18 mouse cellular contexts compared by ENCODE assay signal in the genomic region with DNA sequence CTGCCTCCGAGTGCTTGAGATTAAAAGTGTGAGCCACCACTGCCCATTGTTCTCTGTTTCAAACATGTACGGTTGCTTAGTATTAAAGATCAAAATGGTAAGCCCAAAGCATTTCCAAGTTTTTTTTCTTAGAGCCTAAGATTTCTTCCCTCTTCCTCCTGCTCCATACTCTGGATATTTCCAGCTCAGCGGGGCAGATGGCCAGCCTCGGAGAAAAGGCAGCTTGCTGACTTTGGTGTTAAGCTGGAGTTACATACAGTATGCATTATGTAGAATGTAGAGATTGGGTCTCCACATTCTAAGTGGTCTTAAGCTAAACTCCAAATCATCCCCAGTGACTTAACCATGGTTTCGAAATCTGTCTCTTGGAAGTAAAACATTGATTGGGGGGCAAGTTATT.
"Had no signal": no experiment of that assay in that cellular context is flagged by ENCODE, and none has a peak within 500 bp of the region (broad histone marks: within the 10 kb centered on the region; RNA-seq: fewer than 3 reads in every experiment).

No protein-coding gene starts in this region.

- H3K9ac ChIP-seq: liver, embryonic 12.5 days; liver, embryonic 14.5 days; lung, embryonic 14.5 days; midbrain, embryonic 12.5 days; neural tube, embryonic 13.5 days; neural tube, embryonic 15.5 days had no signal

- H3K4me1 ChIP-seq: liver, embryonic 12.5 days; midbrain, embryonic 12.5 days; neural tube, embryonic 13.5 days; neural tube, embryonic 15.5 days had no signal

- ATAC-seq: liver, embryonic 12.5 days; midbrain, embryonic 16.5 days had no signal

- H3K4me2 ChIP-seq: liver, embryonic 12.5 days; lung, embryonic 14.5 days; midbrain, embryonic 12.5 days; neural tube, embryonic 13.5 days; neural tube, embryonic 15.5 days had no signal

- H3K36me3 ChIP-seq: liver, embryonic 12.5 days; midbrain, embryonic 12.5 days; neural tube, embryonic 13.5 days; neural tube, embryonic 15.5 days had no signal

- H3K27me3 ChIP-seq: midbrain, embryonic 12.5 days; neural tube, embryonic 13.5 days; neural tube, embryonic 15.5 days had no signal

- H3K9me3 ChIP-seq: liver, embryonic 12.5 days; midbrain, embryonic 12.5 days; neural tube, embryonic 13.5 days; neural tube, embryonic 15.5 days had no signal

- DNase-seq: lung, adult 18-20 months; lung, embryonic 14.5 days; lung, postnatal 10 days; lung, postnatal 4 days; midbrain, embryonic 14.5 days; retina, postnatal 1 day; right cerebral cortex, adult 18-20 months; spleen, adult 18-20 months; thymus, adult 18-20 months; thymus, postnatal 14 days; thymus, postnatal 36 days had no signal

- H3K4me3 ChIP-seq: liver, embryonic 12.5 days; midbrain, embryonic 12.5 days; myocyte; neural tube, embryonic 13.5 days; neural tube, embryonic 15.5 days had no signal

- H3K27ac ChIP-seq: liver, embryonic 12.5 days; liver, embryonic 14.5 days; midbrain, embryonic 12.5 days; neural tube, embryonic 13.5 days; neural tube, embryonic 15.5 days had no signal
